Mouse (Mus musculus) bone marrow macrophage, adult 2 months (primary cell): ENCODE results near the gene Rgs7bp.

Experiments
- CTCF ChIP-seq: IDR thresholded peaks from 2 replicates; pipeline ENCODE4 v1.5.1; 2012; ENCODE audit warnings: low read depth, mild to moderate bottlenecking, low read length, moderate library complexity
- POLR2A ChIP-seq: IDR thresholded peaks from 2 replicates; pipeline ENCODE4 v1.6.1; 2012; ENCODE audit warnings: mild to moderate bottlenecking, low read depth, low read length, borderline replicate concordance

DNA sequence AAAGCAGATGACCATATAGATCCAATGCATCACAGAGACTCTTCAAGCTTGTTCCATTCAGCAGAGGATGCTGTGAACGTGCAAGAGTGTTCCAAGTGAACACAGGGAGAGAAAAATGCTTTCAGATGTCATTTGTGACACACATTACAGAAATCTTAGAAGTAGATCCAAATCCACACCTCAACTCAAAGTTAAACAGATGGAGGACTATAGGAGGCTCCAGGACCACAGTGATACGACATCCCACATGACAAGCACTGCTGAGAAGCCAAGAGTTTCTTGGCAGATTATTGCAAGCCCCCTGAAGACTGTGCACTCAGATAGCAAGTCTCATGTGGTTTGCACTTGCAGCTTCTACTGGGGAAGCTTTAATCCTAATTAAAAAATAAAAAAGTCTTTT, 53.0 kb downstream of the Rgs7bp start:
- no peak for TF ChIP-seq CTCF
- no peak for TF ChIP-seq POLR2A
